Mouse (Mus musculus): Measurements from ENCODE around the gene Chd2. TPM values are rescaled to one million over a fixed set of nuclear protein-coding genes. Genes with fewer than 3 reads are reported as not detected.
"Not testable (repeated sequence)": the region's sequence is repeated elsewhere in the genome, so short reads cannot be mapped to it uniquely, and the experiment has no call there.

The Chd2 gene
- total RNA-seq, 1 experiment from 2014 or later: 50.0 TPM

DNA sequence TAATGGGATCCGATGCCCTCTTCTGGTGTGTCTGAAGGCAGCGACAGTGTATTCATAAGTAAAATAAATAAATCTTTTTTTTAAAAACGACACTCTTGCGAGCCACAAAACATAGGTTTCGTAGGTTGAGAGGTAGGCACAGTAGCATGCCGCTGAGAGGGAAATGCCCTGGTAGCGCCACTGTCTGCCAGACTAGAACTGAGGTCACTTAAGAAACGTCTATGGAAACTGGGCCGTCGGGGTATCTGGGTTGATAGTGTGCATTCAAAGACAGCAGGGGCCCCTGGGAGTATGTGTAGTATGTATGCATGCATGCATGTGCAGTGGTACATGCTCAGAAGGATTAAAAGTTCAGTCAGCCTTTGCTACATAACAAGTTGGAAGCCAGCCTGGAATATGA lies 21.4 kb downstream of the Chd2 start:
- no peak for DNase-seq

DNA sequence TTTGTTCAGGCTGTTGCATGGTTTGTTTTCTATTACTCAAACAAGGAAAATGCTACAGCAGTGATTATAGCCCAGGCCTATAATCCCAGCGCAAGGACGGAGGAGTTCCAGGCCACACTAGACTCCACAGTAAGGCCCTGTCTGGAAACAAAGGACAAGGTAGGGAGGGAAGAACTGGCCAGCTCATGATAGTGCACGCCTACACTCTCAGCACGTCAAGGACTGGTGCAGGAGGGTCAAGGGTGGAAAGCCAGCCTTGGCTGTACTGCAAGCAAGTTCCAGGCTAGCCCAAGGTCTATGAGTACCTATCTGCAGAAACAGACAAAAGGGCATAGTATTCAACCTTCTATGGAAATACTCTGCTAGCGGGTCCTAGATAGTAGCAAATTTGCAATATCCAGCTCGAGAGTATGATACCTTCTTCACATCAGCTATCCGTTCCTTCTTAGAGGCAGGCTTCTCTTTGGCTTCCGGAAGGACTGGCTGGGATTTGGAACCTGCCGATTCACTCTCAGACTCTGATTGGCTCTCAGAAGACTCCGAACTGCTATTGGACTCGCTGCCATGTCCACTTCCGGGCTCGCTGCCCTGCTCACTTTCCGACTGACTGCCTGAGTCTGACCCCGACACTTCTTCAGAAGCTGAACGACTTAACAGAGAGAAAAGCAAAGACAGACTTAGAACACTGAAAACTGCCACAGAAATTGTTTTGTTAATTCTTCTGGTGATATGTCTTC lies 22.4 kb downstream of the Chd2 start:
- no peak for DNase-seq

DNA sequence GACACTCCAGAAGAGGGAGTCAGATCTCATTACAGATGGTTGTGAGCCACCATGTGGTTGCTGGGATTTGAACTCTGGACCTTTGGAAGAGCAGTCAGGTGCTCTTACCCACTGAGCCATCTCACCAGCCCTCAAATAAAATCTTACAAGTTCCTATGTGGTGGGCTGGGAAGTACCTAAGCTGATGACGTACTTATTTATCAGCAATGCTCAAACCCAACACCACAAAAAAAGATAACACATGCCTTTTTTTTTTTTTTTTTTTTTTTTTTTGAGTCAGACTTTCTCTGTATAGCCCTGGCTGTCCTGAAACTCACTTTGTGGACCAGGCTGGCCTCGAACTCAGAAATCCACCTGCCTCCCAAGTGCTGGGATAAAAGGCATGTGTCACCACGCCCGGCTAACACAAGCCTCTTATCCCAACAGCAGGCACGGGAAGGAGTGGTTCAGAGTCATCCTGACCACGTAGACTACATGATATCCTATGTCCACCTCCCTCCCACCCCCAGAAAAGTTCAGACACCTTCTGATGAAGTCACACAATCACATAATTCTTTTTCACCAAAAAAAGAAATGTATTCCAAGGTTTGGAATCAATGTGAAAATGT lies 23.2 kb downstream of the Chd2 start:
- not testable (repeated sequence) for DNase-seq

DNA sequence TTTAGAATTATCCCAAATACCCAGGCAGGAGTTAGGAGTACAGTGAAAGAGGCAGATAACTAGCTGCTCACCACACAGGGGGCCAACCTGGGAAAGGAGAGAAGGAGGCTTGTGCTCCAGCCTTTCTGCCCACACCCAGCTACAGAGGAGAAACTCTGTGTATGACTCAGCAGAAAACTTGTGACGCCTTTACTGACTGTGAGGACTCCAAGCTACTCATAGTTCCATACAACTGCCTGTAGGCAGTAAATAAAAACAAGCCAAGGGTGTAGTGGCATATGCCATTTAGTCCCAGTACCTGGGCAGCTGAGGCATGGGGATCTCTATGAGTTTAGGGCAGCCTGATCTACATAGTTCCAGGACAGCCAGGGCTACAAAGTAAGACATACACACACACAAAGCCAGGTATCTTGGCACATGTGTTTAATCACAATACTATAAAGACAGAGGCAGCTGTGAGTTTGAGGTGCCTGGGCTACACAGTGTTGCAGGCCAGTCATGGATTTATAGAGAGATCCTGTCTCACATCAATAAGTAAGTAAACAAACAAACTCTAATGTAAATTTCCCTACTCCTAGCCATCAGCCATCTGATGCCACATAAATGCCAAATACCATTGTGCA lies 24.1 kb downstream of the Chd2 start:
- no peak for DNase-seq

DNA sequence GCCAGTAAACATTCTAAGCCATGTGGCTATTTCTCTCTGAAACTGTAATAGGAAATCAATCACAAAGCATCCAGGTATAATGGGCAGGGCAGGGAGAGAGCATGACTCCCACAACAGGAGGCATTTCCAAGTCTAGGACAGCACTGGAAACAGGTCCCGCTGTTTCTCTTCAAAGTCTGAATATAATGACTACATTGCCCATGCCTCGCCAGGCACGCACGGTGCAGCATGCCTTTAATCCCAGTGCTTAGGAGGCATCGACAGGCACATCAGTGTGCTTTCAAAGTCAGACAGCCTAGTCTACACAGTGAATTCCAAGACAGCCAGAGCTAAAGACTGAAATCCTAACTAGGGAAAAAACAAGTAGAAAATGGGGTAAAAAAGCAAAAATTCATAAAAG lies 24.8 kb downstream of the Chd2 start:
- no peak for DNase-seq

DNA sequence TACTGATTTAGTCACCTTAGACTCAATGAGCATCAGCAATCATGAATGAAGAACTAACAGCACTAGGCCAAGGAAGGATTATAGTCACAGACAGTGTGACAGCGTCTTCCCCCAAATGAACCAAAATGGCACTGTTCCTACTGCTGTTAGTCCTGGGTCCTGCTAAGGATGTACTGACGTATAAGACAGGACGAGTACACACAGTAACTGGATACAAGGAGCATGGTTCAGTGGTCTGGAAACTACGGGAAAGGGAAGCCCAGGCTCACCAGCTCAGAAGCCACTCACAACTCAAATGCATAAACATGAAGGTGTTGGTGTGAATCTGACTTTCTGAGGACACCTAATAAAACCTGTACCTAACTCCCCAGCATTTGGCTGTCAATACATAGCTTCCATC lies 27.1 kb downstream of the Chd2 start:
- DNase-seq: no peak

DNA sequence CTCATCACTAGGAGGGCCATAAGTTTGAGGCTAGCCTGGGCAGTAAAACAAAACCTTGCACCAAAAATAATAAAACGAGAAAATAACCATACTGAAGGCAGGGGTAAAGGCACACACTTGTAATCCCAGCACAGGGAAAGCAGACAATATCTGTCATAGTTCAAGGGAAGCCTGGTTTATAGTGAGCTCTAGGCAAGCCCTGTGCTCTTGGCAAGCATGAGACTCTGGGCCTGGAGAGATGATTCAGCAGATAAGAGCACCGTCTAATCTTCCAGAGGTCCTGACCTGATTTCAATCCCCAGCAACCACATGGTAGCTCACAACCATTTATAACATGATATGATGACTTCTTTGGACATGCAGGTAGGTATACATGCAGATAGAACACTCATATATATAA lies 29.2 kb downstream of the Chd2 start:
- DNase-seq: no peak

DNA sequence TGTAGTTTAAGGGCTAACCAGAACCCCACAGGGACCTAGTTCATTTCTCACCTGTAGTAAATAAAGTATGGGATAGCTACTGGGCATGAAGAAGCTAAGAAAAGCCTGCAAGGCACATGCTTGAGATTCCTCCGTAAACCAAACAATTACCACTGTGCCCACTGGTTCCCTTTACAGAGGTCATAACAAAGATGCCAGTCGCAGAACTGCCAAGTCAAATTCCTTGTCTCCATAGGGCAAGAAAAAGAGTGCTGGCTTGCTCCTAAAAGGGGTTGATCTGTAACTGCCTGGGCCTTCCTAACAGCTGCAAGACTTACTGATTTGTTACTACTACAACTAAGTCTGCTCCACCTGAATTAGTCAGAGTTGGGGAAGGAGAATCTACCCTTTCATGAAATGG lies 32.9 kb downstream of the Chd2 start:
- DNase-seq: no peak

DNA sequence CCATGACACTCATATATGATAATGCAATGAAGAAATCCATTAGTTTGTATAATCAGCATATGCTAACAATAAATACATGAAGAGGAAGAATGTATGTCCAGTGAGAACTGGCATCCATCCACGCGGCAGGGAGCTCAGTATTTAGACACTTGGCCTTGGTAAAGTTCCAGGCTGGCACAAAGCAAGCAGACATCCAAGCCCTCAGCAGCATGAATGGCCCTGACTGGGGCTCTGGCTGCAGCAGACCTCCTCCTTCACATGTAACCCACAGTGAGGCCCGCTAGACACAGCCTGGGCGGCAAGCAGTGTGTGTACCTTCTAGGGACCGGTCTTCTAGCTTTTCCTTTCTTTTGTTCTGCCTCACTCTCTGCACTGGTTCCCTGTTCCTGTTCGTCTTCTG lies 34.1 kb downstream of the Chd2 start:
- DNase-seq: peak; percentile 74

DNA sequence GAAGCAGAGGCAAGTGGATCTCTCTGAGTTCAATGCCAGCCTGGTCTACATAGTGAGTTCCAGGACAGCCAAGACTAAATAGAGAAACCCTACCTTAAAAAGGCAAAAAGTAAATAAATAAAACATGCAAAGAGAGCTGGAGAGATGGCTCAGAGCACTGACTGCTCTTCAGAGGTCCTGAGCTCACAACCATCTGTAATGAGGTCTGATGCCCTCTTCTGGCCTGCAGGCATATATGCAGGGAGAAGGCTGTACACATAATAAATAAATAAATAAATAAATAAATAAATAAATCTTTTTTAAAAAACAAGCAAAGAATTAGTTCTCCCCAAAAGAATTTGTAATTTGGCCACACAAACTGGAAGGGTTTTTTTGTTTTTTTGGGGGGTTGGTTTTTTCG lies 34.8 kb downstream of the Chd2 start:
- DNase-seq: no peak

DNA sequence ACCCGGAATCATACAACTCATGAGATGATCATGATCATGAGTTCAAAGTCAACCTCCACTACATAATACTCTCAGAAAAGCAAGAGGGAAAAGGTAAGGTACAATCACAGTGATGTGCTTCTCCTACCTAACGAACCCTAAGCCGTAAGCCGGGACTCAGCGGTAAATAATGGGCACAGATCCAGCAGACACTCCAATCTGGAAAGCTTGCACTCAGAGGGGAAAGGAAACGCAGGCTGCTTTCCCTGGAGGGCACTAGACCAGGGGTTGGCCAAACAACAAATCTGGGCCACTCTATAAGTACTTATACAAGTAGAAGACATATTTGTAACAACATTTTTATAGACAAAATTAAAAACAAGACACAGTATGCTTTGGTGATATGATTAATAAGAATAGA lies 36.4 kb downstream of the Chd2 start:
- no peak for DNase-seq

DNA sequence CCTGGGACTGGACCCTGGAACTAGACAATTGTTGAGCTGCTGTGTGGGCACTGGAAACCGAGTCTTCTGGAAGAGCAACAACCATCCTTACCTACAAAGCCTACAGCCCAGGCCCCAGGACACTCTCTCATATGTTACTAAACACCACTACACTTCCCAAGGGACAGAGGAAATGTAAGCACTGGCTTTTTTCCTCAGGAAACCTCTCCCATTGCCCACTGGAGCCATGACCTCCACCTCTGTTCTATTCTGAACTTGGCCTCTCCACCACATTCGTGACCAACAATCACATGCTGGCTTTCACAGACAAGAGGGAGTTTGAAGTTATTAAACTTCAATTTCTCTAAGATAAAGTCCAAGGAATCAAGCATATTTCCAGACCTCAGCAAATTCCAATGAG lies 43.4 kb downstream of the Chd2 start:
- DNase-seq: no peak

DNA sequence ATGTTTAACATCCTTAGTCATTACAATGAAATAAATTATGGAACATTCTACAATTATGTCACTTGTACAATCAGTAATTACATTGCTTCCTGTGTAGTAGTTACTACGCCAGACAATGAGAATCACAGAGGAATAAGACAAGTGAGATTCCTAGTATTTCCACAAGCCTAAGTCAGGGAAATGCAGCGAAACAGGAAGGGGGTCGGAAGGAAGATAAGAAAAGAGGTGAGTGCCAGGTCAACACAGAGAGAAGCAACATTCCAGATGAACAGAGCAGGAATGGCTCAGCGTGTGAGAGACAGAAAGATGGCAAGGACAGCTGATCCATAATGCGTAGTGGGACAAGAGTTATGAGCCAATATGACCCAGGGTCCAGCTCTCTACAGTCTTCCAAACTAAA lies 52.4 kb downstream of the Chd2 start:
- DNase-seq: no peak

DNA sequence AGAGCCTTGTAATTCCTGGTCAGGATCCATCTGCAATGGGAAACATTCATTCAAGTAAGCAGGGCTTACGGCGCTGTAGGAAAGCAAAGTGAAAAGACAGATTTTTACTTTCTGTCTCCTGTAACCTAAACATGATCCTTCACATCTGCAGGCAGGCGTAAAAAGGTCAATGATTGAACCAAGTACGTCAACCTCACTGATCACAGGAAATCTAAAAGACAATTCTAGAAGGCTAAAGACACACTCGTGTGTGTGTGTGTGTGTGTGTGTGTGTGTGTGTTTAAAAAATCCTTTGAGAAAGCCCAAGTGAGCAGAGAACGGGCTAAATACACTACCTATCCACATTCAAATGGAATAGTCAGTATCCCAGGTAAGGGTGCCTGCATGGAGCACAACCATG lies 60.5 kb downstream of the Chd2 start:
- no peak for DNase-seq

DNA sequence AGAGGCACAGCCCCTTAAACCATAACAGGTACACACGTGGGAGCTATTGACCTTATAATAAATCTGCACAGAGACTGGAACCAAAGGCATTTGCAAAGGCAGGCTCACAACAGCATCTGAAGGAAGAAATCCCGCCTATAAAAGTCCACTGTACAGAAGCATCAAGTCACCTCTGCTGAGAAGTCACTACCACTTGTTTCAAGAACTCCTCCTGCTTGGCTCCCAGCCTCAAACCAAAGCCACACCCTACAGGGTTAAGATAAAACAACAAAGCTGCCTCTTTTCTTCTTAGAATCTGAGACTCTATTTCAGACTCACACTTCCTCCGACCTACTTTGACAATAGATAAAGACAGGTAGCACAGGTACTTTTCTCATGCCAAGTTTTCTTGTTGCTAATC lies 62.1 kb downstream of the Chd2 start:
- no peak for DNase-seq

DNA sequence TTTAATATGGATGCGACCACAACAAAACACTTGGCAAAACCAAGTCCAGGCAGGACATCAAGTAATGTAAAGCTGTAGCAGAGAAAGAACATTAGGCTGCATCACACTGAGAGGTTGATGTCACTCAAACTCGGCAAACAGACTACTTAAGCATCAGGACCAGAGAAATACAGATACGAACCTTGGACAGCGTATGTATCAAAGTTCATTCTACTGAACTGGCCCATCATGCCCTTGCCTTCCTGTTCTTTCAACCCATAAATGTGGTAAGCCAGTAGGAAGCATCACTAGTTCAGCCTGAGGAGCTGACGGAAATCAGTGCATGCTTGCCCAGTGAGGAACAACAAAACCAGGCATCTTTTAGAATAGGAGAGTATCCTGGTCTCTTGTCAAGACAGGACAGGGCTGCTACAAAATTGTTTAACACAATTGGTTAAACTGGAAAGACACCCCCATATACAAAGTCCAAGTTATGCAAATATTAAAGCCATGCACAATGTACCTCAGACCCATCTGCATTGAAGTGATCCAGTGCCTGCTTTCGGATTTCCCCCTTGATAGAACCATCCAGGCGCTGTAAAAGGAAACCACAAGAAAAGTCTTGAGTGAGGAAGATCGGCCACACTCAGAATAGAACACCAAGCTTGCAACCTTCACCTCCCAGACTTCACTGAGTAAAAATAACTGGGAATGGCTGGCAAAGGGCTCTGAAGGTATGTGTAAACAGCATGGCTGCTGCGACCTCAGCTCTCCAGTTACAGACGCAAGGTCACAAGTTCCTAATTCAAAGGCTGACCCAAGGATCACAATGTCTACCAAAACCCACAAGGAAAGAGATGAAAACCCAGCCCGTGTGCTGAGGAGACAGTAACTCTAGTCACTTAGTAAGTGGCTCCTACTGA lies 63.2 kb downstream of the Chd2 start:
- no peak for DNase-seq

DNA sequence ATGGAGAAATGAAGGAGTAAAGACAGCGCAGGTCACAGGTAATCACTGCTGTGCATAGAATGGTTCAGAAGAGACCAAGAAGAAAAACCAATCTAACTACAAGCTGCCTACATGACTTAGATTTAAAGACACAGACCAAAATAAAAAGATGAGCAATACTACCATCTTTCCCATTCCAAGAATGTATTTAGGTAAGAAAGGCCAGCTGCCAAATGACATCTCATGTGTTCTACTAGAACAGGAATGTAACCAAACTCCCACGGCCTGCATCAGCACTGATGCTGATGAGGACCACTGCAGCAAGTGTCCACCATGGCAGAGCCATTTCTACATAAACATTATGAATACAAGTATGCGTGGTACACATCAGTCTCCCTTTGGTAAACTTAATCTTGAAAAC lies 73.9 kb downstream of the Chd2 start:
- DNase-seq: no peak

DNA sequence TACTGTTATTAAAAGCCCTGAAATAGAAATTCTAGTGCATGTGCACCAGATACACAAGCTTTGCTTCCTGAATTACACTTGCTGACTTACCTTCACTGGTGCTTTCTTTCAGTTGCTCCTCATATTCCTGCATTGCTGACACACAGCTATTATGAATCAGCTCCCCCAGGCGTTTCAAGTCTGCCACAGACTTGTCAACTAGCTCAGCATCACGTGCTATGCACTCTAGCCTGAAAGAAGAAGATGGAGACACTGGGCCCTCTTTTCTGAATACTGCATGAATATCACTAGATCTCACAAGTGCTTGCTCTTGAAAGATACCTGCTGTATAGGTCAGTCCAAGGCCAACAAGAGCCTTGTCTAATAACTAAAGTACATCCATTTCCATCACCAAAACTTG lies 78.1 kb downstream of the Chd2 start:
- DNase-seq: no peak

DNA sequence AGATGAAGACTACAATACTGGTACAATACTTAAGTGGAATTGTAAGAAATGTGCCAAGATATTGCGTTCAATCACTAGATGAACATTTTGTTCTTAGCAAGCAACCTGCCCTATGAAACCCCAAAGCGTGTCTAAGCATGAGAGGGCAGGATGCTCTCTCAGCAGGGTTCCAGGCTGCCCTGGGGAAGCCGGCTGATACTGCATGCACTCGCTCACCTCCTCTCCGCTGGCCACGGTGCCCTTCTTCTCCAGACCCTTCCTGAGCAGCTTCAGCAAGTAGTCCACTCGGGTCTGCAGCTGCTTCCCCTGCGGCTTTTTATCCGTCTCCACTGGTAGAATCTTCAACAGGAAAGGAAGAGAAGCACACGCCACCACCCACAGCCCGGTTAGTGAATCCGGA lies 87.5 kb downstream of the Chd2 start:
- DNase-seq: no peak

DNA sequence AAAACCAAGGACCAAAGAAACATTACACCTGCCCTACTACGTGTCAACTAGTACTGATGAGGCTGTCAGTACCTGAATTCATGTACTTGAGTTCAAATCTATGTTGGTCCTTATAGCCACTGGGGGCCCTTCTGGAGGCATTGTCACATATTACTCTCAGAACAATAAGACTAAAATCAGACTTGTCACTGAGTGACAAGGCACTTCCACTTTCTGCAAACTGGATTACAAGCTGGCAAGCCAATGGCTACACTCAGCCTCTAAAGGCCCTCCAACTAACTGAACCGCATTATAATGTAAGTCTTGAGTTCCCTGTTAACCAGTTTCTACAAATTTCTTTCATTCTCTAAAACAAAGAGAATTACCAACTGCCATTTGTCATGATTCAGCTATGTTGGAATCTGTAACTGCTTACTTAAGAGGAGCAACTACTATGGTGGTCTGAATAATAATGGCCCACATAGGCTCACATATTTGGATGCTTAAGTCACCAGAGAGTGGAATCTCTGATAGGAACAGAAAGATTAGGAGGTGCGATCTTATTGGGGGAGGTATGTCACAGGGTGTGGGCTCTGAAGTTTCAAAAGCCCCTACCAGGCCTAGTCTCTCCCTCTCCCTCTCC lies 89.3 kb downstream of the Chd2 start:
- no peak for DNase-seq

DNA sequence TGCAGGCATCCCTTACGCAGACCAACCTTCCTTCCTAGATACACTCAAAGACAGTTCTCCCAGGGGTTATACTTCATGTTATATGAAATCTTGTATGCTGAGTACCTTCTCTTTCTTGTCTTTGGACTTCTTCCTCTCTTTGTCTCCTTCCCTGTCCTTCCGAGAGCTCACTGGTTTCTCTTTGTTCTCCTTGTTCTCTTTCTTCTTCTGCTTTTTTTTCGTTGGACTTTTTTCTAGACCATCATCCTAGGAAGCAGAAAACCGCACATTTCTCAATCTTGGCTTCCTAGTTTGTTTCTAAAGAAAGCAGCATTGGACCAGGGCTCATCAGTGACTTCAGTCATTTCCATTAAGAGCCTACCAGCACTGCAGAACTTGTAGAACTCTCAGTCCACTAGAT lies 90.0 kb downstream of the Chd2 start:
- no peak for DNase-seq

DNA sequence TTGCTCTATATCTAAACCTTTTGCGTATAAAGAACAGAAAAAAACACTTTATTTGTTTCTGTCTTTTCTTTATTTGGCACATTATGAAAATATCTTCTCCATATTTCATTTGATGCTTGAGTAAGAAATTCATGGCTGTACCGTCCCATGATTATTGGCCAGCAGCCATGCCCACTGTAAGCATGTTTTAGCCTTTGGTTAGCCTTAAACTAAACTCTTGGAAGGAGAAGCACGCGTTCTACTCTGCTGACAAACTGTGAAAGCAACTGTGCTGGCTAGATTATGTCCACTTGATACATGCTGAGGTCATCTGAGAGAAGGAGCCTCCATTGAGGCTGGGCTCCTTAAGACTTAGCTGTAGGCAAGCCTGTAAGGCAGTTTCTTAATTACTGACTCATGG lies 99.4 kb downstream of the Chd2 start:
- no peak for DNase-seq

DNA sequence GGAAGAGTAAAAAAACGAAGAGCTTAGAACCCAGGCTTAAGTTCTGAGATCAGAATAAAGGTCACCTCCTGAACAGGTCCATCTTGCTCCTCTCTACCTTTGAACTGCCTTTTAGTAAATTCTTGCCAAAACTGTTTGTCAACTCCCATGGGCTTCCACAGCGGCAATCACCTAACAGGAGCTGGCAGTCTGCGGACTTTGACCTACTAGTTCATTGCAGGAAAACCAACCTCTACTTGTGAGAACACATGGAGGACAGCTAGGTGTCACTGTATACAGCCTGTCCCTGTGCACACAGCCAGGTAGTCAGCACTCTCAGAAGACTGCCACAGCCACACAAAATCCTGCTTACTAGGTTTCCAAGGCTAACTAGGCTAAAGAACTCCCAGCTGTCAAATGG lies 99.8 kb downstream of the Chd2 start:
- no peak for DNase-seq

Data from adrenal gland, postnatal 25 days (tissue).